Mouse (Mus musculus) layer of hippocampus, adult 8-10 months (tissue): Measurements from ENCODE around the gene Sirt6. TPM values are rescaled to one million over a fixed set of nuclear protein-coding genes. Genes with fewer than 3 reads are reported as not detected.

Experiments
- DNase-seq, 2 experiments: peaks; one replicate each; pipeline ENCODE4 v3.0.0; 2022; ENCODE audit warnings: low spot score in 2 of 2
- total RNA-seq, 4 experiments: library from RNA; stranded (reverse); gene quantifications; 2 replicates each; pipeline ENCODE4 v1.2.4; 2022

Sirt6 gene
- total RNA-seq, 4 experiments from 2014 or later = 27.0 to 34.2 (median 29.5) TPM

DNA sequence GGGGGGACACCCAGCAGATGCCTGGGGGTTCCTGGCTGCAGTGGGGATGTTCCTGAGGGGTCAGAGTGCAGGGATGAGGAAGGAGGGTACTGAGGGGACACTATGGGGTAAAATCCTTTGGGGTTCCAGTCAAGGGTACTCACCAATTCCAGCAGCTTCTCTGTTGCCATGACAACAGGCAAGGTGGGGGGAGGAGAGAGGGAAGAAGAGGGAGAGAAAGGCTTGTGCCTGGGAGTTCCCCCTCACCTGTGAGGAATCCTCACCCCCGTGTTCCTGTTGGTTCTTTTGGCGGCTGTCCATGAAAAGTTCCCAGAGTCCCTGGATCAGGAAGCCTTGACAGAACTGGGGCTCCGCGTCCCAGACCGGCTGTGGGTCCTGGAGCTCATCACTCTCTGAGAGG, 32.0 kb downstream of the Sirt6 start:
- no peak for DNase-seq

DNA sequence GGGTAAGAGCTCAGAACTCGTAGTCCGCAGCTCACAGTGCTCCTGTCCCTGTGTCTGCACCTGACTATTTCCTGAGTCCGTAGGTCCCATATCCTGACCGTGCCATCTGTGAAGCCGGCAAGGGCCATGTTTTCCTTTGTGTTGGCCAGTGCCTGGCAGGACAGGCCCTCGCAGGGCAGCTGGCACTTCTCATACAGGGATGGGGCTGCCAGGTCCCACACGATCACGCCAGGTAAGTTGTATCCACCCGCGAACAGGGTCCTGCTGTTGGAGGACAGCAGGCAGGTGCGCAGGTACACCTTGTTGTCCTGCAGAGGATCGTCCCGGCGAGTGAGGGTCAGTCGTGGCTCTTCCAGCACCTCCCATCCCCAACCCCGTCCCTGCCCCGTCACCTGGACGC, 33.7 kb downstream of the Sirt6 start:
- no peak for DNase-seq

DNA sequence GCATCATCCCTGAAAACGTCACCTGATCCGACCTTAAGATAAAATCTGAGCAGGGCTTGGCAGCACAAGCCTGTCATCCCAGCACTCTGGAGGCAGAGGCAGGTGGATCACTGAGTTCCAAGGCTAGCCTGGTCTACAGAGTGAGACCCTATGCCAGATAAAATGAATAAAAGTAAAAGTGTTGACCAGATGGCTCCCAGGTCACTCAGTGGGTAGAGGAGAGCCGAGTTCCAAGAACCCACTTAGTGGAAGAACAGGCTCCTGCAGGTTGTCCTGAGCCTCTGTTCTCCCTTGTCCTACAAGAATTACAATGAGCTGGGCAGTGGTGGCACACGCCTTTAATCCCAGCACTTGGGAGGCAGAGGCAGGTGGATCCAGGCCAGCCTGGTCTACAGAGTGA, 34.4 kb downstream of the Sirt6 start:
- no peak for DNase-seq

DNA sequence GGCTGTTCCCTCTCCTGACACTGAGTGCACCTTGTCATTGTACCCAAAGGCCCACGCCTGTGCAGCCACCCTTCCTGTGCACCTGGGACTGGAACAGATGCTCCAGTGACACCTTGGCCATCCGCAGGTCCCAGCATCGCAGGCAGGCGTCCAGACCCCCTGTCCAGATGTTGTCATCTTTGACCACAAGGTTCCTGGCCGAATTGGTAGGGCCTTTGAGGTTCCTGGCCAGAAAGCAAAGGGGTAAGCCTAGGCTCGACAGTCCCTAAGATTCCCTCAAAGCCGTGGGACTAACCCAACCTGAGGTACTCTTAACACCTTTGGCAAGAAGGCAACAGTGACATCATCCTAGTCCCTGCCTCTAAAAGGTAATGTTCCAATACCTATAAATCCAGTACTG, 35.0 kb downstream of the Sirt6 start:
- no peak for DNase-seq

DNA sequence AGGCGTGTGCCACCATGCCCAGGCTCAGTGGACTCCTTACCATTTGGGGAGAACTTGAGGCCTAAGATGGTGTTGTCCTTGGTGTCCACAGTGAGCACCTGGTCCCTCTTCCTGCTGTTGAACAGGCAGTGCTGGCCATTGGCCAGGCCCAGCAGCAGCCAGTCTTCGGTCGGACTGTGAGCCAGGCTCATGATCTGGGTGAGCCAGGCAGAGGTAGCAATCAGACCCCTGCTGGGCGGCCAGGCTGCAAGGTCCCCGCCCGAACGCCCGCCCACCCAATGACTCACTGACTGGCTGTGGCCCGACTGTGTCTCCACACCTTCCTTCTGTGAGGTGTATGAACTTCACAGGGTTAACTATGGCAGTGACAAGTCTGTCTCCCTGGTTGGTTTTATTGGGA, 35.8 kb downstream of the Sirt6 start:
- no peak for DNase-seq

DNA sequence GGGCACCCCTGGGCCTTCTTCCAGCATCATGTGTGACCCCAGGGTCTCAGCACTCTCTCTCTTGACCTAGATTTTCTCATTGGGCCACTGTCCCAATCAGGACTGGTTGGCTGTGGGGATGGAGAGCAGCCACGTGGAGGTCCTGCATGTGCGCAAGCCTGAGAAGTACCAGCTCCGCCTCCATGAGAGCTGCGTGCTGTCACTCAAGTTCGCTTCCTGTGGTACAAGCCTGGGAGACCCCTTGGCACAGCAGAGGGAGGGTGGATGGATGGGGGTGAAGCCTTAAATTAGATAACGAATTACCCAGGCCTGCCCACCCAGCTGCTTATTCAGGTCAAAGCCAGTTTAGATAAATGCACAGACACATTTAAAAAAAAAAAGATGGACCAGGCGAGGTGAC, 38.9 kb downstream of the Sirt6 start:
- DNase-seq = no peak

DNA sequence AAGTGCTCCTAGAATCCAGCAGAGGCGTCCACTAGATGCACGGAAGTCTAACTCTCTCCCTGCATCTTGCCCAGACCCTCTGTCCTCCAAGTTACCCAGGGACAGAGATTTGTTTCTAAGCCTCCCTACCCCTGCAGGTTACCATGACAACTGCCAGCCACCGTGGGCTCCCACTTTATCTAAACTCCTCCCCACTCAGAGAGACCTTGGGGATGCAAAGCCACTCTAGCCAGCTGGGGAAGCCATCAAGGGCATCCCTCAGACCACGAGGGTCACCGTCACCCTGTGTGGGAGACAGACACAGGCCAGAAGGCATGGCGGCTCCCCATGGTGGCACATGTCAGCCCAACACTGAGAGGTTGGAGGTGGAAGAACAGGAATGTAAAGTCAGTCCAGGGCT, 44.2 kb downstream of the Sirt6 start:
- DNase-seq = no peak

DNA sequence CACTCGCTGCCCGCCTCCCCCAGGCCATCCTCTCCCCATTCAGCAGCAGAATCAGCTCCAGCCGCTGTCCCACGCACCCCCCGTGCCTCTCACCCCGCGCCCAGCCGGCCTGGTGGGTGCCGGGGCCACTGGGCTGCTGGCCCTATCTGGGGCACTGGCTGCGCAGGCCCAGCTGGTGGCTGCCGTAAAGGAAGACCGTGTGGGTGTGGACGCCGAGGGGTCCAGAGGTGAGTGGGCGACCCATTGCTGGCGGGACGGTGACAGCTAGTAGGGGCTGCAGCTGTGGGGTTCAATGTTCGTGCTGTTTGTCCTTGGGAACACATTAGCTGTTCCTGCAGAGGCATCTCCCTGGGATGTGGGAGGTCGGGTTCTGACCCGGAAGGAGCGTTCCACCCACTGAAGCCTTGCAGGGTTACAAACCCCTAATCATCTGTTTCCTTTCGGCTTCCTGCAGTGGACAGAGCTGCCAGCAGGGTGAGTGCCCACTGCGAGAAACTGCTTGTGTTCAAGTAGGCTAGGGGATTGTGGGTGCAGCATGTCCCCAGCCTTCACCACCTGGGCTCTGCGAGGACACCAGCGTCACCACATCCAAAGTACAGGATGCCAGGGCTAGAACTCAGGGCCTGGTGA, 47.0 kb downstream of the Sirt6 start:
- no peak for DNase-seq

DNA sequence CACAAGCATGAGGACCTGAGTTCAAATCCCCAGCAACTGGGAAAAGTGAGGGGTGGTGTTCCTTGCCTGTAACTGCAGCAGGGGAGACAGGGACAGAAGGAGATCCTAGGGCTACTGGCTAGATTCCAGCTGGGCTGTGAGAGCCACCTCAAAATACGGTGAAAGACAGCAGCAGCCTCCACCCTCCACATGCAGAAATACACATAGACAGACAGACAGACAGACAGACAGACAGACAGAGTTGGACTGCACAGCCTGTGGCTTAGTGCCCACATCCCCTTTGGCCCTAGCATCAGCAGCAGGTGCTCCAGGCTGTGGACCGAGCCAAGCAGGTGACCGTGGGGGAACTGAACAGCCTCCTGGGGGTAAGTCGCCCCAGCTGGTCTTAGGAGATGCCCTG, 47.6 kb downstream of the Sirt6 start:
- no peak for DNase-seq

DNA sequence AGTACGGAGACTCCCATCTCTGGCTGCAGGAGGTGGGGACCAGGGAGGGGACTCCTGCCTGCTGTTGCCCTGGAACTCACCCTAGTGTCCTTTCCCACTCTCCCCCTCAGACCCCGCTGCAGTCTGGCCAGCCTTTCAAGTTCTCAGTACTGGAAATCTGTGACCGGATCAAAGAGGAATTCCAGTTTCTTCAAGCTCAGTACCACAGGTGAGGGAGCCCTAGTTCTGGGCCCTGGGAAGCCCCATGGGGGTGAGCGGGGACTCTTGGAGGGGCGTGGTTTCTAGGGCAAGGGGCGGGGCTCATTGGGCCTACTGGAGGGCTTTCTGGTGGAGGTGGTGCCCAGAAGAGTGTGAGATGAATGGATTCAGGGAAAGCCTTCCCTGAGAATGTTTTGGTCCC, 51.9 kb downstream of the Sirt6 start:
- no peak for DNase-seq

DNA sequence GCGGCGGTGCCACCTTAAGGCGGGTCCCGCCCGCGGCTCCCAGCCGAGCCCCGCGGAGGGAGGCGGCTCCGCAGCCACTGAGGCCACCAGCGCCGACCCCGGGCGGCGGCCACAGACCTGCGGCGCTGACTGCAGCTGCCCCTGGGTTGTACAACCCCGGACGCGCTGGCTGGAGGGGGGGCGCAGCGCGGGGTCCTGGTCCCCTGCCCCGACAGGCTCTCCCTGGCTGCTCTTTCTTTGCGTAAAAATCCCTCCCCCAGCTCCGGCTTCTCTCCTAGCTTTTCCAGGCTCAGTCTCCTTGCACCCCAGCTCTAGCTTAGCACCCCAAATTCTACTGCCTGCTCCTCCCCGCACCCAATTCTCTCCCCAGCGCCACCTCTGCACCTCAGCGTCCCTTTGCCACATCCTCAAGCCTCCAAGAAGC, 52.4 kb downstream of the Sirt6 start:
- DNase-seq = no peak

DNA sequence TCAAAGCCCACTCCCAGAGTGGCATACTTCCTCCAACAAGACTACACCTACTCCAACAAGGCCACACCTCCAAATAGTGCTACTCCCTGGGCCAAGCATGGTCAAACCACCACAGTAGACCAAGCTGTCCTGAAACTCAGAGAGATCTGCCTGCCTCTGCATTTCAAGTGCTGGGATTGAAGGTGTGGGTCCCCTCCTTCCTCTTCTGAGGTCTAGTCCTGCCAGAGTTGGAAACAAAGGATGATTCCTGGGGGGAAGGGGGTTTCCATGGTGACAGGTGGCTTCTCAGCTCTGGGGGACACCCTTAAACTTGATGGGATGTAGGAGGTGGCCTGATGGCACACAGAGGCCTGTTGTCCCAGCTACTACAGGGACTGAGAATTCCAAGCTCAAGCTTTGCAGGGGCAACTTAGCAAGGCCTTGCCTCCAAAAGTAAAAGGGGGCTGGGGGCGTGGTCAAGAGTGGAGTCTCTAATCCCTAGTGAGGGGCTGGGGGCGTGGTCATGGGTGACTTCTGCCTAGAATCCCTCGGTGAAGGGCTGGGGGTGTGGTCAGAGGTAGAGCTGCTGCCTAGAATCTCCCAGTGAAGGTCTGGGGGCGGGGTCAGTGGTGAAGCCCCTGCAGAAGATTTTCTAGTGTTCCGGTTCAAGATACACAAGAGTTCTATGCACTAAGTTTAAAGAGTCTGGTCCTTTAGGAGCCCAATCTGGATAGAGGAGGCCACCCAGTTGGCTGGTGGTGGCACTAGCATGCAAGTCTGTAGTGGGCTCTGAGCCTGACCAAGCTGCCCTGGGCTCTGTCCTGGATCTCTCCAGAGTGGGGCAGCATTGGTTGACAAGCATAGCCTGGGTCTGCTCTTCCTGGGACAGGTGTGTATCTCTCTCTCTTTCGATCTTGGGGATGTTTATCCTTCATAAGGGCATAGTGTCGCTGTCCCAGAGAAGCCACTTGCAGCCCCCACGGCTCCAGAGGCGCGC, 53.2 kb downstream of the Sirt6 start, which contains the start of gene Tle2:
TSS of gene Tle2 (plus strand) at position 481 of the 976 bp plus-strand sequence.
- DNase-seq = no peak

DNA sequence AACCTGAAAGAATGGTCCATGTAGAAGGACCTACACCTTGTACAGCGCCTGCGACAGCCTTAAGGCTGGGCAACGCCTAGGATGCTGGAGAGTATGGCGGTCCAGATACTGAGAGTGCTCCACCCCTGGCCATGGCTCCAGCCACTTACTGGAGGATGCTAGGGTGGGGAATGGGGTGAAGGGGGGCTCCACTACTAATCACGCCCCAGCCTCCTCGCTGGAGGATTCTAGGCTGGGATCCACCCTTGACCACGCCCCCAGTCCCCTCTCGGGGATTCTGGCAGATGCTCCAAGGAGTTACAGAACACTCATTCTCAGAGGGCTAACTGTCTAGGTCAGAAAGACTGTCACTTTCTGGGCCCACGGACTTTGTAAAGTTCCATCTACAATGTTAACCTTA, 54.6 kb downstream of the Sirt6 start:
- DNase-seq = no peak

DNA sequence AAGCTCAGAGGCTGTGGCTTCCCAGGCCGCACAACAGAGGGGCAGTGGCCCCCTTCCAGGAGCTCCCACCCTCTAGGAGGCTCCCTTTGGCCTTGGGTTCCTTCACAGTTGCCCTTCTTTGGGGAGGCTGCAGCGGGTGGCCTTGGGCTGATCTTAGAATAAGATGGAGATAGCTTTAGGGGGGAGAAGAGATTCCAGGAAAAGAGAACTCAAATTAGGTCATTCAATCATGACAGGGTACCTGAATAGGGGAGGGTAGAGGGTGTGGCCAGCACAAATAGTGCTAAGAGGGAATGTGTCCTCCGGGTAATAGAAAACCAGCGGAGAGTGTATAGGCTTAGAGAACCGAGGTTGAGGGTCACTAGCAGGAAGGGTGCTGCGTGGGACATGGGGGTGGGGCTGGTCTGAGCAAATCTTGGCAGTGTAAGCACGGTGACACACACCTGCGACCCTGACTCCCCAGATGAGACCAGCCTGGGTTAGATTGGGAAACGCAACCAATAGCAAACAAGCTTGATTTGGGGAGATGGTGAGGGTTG, 55.4 kb downstream of the Sirt6 start:
- no peak for DNase-seq

Other genes starting within 250 kb of the Sirt6 start
- 10 to 100 TPM; 64.6 to 72.1 (median 67.2) TPM for gene Fzr1, start 249.3 kb downstream of the Sirt6 start, total RNA-seq
- gene Dohh, start 243.4 kb downstream of the Sirt6 start, total RNA-seq = 10 to 100 TPM; 64.3 to 78.5 (median 72.6) TPM
- 1 to 10 TPM; 2.7 to 5.5 (median 4.5) TPM for gene Gm48551, start 243.3 kb downstream of the Sirt6 start, total RNA-seq
- 1 to 10 TPM; 2.9 to 9.7 (median 4.2) TPM for gene Gm48552, start 238.8 kb downstream of the Sirt6 start, total RNA-seq
- 1 to 10 TPM; 1.3 to 1.7 (median 1.4) TPM for gene Smim24, start 234.7 kb downstream of the Sirt6 start, total RNA-seq
- 10 to 100 TPM; 52.8 to 61.6 (median 58.7) TPM for gene Nfic, start 172.2 kb downstream of the Sirt6 start, total RNA-seq
- 100 to 1,000 TPM; 230 to 284 (median 256) TPM for gene Celf5, start 145.1 kb downstream of the Sirt6 start, total RNA-seq
- gene Ncln, start 131.4 kb downstream of the Sirt6 start, total RNA-seq = 10 to 100 TPM; 74.1 to 88.0 (median 82.8) TPM
- gene S1pr4, start 127.7 kb downstream of the Sirt6 start, total RNA-seq = under 1 TPM; 0.51 to 0.80 (median 0.58) TPM
- gene Gna15, start 103.6 kb downstream of the Sirt6 start, total RNA-seq = 1 to 10 TPM; 2.5 to 9.7 (median 5.7) TPM
- gene Gna11, start 82.6 kb downstream of the Sirt6 start, total RNA-seq = 100 to 1,000 TPM; 106 to 120 (median 114) TPM
- gene Aes, start 68.3 kb downstream of the Sirt6 start, total RNA-seq = 100 to 1,000 TPM; 659 to 695 (median 670) TPM
- 10 to 100 TPM; 34.5 to 59.9 (median 38.5) TPM for gene Tle2, start 53.2 kb downstream of the Sirt6 start, total RNA-seq
- gene Tle6, start 26.7 kb downstream of the Sirt6 start, total RNA-seq = 1 to 10 TPM; 5.0 to 7.3 (median 5.9) TPM
- 1 to 10 TPM; 3.3 to 3.9 (median 3.7) TPM for gene BC025920, start 21.5 kb downstream of the Sirt6 start, total RNA-seq
- 10 to 100 TPM; 33.6 to 46.4 (median 40.3) TPM for gene Ankrd24, start 743 bp upstream of the Sirt6 start, total RNA-seq
- gene Gm10778, start 21.3 kb upstream of the Sirt6 start, total RNA-seq = 1 to 10 TPM; 4.4 to 6.1 (median 4.7) TPM
- gene Zfp433, start 77.0 kb upstream of the Sirt6 start, total RNA-seq = 10 to 100 TPM; 10.8 to 15.3 (median 12.2) TPM
- 10 to 100 TPM in 3 of 4 experiments, 1 to 10 TPM in 1; 5.4 to 15.0 (median 10.1) TPM for gene Gm3055, start 143.4 kb upstream of the Sirt6 start, total RNA-seq
- 1 to 10 TPM; 1.7 to 2.9 (median 2.2) TPM for gene Gm4767, start 184.4 kb upstream of the Sirt6 start, total RNA-seq
- gene Gm32687, start 236.1 kb upstream of the Sirt6 start, total RNA-seq = 1 to 10 TPM; 2.0 to 4.2 (median 3.4) TPM